Mouse (Mus musculus): ENCODE results near the gene Apbb1. TPM values are rescaled to one million over a fixed set of nuclear protein-coding genes. Genes with fewer than 3 reads are reported as not detected.

Apbb1 gene
- polyA plus RNA-seq, 1 experiment from 2014 or later: 17.1 TPM

- no peaks in the 10 kb centered on the region for H3K4me1 ChIP-seq (replicated peaks; ENCODE audit: control insufficient read depth, insufficient read depth, low read length)
- H3K36me3 ChIP-seq (ENCODE audit: control insufficient read depth, insufficient read depth, low read length): no peaks in the 10 kb centered on the region
- no peaks in the 10 kb centered on the region for H3K9me3 ChIP-seq (ENCODE audit: control insufficient read depth, low read length)
- WGBS: 76% methylated on average over 2 of the region's 2 CpGs
- no peaks in the 10 kb centered on the region for H3K27me3 ChIP-seq (replicated peaks; ENCODE audit: control insufficient read depth, insufficient read depth, low read length)
- no peak overlapping the region for H3K4me3 ChIP-seq (ENCODE audit: low read depth, low read length)
- no peak overlapping the region for H3K9ac ChIP-seq (ENCODE audit: low read depth, low read length)
- DNase-seq (ENCODE audit: low spot score): no peak
- no peak for ATAC-seq (replicated peaks; ENCODE audit: low FRiP score)
- no peak overlapping the region for H3K4me2 ChIP-seq
- H3K27ac ChIP-seq (ENCODE audit: low read depth, low read length): no peak overlapping the region
Observed at GRCm38 (mm10) chr7:105524222-105524621, 57.2 kb downstream of the Apbb1 start.

- H3K4me1 ChIP-seq (replicated peaks; ENCODE audit: control insufficient read depth, insufficient read depth, low read length): no peaks in the 10 kb centered on the region
- H3K36me3 ChIP-seq (ENCODE audit: control insufficient read depth, insufficient read depth, low read length): no peaks in the 10 kb centered on the region
- H3K9ac ChIP-seq (ENCODE audit: low read depth, low read length): no peak overlapping the region
- no peak overlapping the region for H3K4me3 ChIP-seq (ENCODE audit: low read depth, low read length)
- DNase-seq (ENCODE audit: low spot score): no peak
- 46% methylated on average over 6 of the region's 6 CpGs for WGBS
- no peaks in the 10 kb centered on the region for H3K9me3 ChIP-seq (ENCODE audit: control insufficient read depth, low read length)
- no peak overlapping the region for H3K4me2 ChIP-seq
- no peak for ATAC-seq (replicated peaks; ENCODE audit: low FRiP score)
- no peaks in the 10 kb centered on the region for H3K27me3 ChIP-seq (replicated peaks; ENCODE audit: control insufficient read depth, insufficient read depth, low read length)
- H3K27ac ChIP-seq (ENCODE audit: low read depth, low read length): no peak overlapping the region
Observed at GRCm38 (mm10) chr7:105520201-105520600, 61.3 kb downstream of the Apbb1 start.

GRCm38 (mm10) chr7:105519771-105520170, 61.7 kb downstream of the Apbb1 start:
- H3K4me2 ChIP-seq: no peak overlapping the region
- H3K27me3 ChIP-seq (replicated peaks; ENCODE audit: control insufficient read depth, insufficient read depth, low read length): no peaks in the 10 kb centered on the region
- H3K4me3 ChIP-seq (ENCODE audit: low read depth, low read length): no peak overlapping the region
- H3K9me3 ChIP-seq (ENCODE audit: control insufficient read depth, low read length): no peaks in the 10 kb centered on the region
- H3K4me1 ChIP-seq (replicated peaks; ENCODE audit: control insufficient read depth, insufficient read depth, low read length): no peaks in the 10 kb centered on the region
- WGBS: 68% methylated on average over 2 of the region's 2 CpGs
- H3K27ac ChIP-seq (ENCODE audit: low read depth, low read length): no peak overlapping the region
- ATAC-seq (replicated peaks; ENCODE audit: low FRiP score) (no peak), DNase-seq (ENCODE audit: low spot score) (no peak)
- no peak overlapping the region for H3K9ac ChIP-seq (ENCODE audit: low read depth, low read length)
- H3K36me3 ChIP-seq (ENCODE audit: control insufficient read depth, insufficient read depth, low read length): no peaks in the 10 kb centered on the region

- Histone ChIP-seq H3K9ac (ENCODE audit: low read depth, low read length) (no peak overlapping the region), H3K9me3 (ENCODE audit: control insufficient read depth, low read length) (no peaks in the 10 kb centered on the region), H3K4me3 (ENCODE audit: low read depth, low read length) (no peak overlapping the region), H3K4me1 (replicated peaks; ENCODE audit: control insufficient read depth, insufficient read depth, low read length) (no peaks in the 10 kb centered on the region), H3K27me3 (replicated peaks; ENCODE audit: control insufficient read depth, insufficient read depth, low read length) (no peaks in the 10 kb centered on the region), H3K4me2 (no peak overlapping the region), H3K36me3 (ENCODE audit: control insufficient read depth, insufficient read depth, low read length) (no peaks in the 10 kb centered on the region), H3K27ac (ENCODE audit: low read depth, low read length) (no peak overlapping the region)
- no peak for DNase-seq (ENCODE audit: low spot score)
- no peak for ATAC-seq (replicated peaks; ENCODE audit: low FRiP score)
- 63% methylated on average over 11 of the region's 11 CpGs for WGBS
Observed at GRCm38 (mm10) chr7:105519336-105519735, 62.1 kb downstream of the Apbb1 start.

- H3K4me2 ChIP-seq: no peak overlapping the region
- no peak overlapping the region for H3K4me3 ChIP-seq (ENCODE audit: low read depth, low read length)
- 45% methylated on average over 9 of the region's 9 CpGs for WGBS
- no peaks in the 10 kb centered on the region for H3K4me1 ChIP-seq (replicated peaks; ENCODE audit: control insufficient read depth, insufficient read depth, low read length)
- H3K9me3 ChIP-seq (ENCODE audit: control insufficient read depth, low read length): no peaks in the 10 kb centered on the region
- H3K9ac ChIP-seq (ENCODE audit: low read depth, low read length): no peak overlapping the region
- H3K36me3 ChIP-seq (ENCODE audit: control insufficient read depth, insufficient read depth, low read length): no peaks in the 10 kb centered on the region
- ATAC-seq (replicated peaks; ENCODE audit: low FRiP score): no peak
- DNase-seq (ENCODE audit: low spot score): no peak
- H3K27ac ChIP-seq (ENCODE audit: low read depth, low read length): no peak overlapping the region
- H3K27me3 ChIP-seq (replicated peaks; ENCODE audit: control insufficient read depth, insufficient read depth, low read length): no peaks in the 10 kb centered on the region
Observed at GRCm38 (mm10) chr7:105516669-105517360, 64.6 kb downstream of the Apbb1 start.

GRCm38 (mm10) chr7:105515178-105515577, 66.3 kb downstream of the Apbb1 start:
- Histone ChIP-seq H3K36me3 (ENCODE audit: control insufficient read depth, insufficient read depth, low read length) (no peaks in the 10 kb centered on the region), H3K27ac (ENCODE audit: low read depth, low read length) (no peak overlapping the region), H3K4me2 (no peak overlapping the region), H3K4me1 (replicated peaks; ENCODE audit: control insufficient read depth, insufficient read depth, low read length) (no peaks in the 10 kb centered on the region), H3K9me3 (ENCODE audit: control insufficient read depth, low read length) (no peaks in the 10 kb centered on the region), H3K9ac (ENCODE audit: low read depth, low read length) (no peak overlapping the region), H3K4me3 (ENCODE audit: low read depth, low read length) (no peak overlapping the region), H3K27me3 (replicated peaks; ENCODE audit: control insufficient read depth, insufficient read depth, low read length) (no peaks in the 10 kb centered on the region)
- DNase-seq (ENCODE audit: low spot score) (peak; percentile 46), ATAC-seq (replicated peaks; ENCODE audit: low FRiP score) (peak; percentile 61)
- 8% methylated on average over 5 of the region's 5 CpGs for WGBS

- ATAC-seq (replicated peaks; ENCODE audit: low FRiP score) (no peak), DNase-seq (ENCODE audit: low spot score) (no peak)
- H3K9ac ChIP-seq (ENCODE audit: low read depth, low read length): no peak overlapping the region
- H3K27ac ChIP-seq (ENCODE audit: low read depth, low read length): no peak overlapping the region
- H3K4me3 ChIP-seq (ENCODE audit: low read depth, low read length): no peak overlapping the region
- H3K9me3 ChIP-seq (ENCODE audit: control insufficient read depth, low read length): no peaks in the 10 kb centered on the region
- H3K4me1 ChIP-seq (replicated peaks; ENCODE audit: control insufficient read depth, insufficient read depth, low read length): no peaks in the 10 kb centered on the region
- H3K4me2 ChIP-seq: no peak overlapping the region
- WGBS: 51% methylated on average over 5 of the region's 5 CpGs
- no peaks in the 10 kb centered on the region for H3K36me3 ChIP-seq (ENCODE audit: control insufficient read depth, insufficient read depth, low read length)
- H3K27me3 ChIP-seq (replicated peaks; ENCODE audit: control insufficient read depth, insufficient read depth, low read length): no peaks in the 10 kb centered on the region
Observed at GRCm38 (mm10) chr7:105514561-105514960, 66.9 kb downstream of the Apbb1 start.

GRCm38 (mm10) chr7:105513845-105514291, 67.6 kb downstream of the Apbb1 start:
- H3K9me3 ChIP-seq (ENCODE audit: control insufficient read depth, low read length): no peaks in the 10 kb centered on the region
- H3K4me1 ChIP-seq (replicated peaks; ENCODE audit: control insufficient read depth, insufficient read depth, low read length): no peaks in the 10 kb centered on the region
- DNase-seq (ENCODE audit: low spot score): no peak
- H3K36me3 ChIP-seq (ENCODE audit: control insufficient read depth, insufficient read depth, low read length): no peaks in the 10 kb centered on the region
- ATAC-seq (replicated peaks; ENCODE audit: low FRiP score): no peak
- H3K27me3 ChIP-seq (replicated peaks; ENCODE audit: control insufficient read depth, insufficient read depth, low read length): no peaks in the 10 kb centered on the region
- H3K4me2 ChIP-seq: no peak overlapping the region
- no peak overlapping the region for H3K9ac ChIP-seq (ENCODE audit: low read depth, low read length)
- WGBS: 57% methylated on average over 5 of the region's 5 CpGs
- no peak overlapping the region for H3K27ac ChIP-seq (ENCODE audit: low read depth, low read length)
- no peak overlapping the region for H3K4me3 ChIP-seq (ENCODE audit: low read depth, low read length)

GRCm38 (mm10) chr7:105510143-105510542, 71.3 kb downstream of the Apbb1 start:
- no peak for DNase-seq (ENCODE audit: low spot score)
- Histone ChIP-seq H3K27ac (ENCODE audit: low read depth, low read length) (no peak overlapping the region), H3K9me3 (ENCODE audit: control insufficient read depth, low read length) (no peaks in the 10 kb centered on the region), H3K4me3 (ENCODE audit: low read depth, low read length) (no peak overlapping the region), H3K4me2 (no peak overlapping the region), H3K9ac (ENCODE audit: low read depth, low read length) (no peak overlapping the region), H3K27me3 (replicated peaks; ENCODE audit: control insufficient read depth, insufficient read depth, low read length) (no peaks in the 10 kb centered on the region), H3K4me1 (replicated peaks; ENCODE audit: control insufficient read depth, insufficient read depth, low read length) (no peaks in the 10 kb centered on the region), H3K36me3 (ENCODE audit: control insufficient read depth, insufficient read depth, low read length) (no peaks in the 10 kb centered on the region)
- WGBS: 70% methylated on average over 5 of the region's 5 CpGs
- no peak for ATAC-seq (replicated peaks; ENCODE audit: low FRiP score)
